Mouse (Mus musculus): Measurements from ENCODE around the gene Met.

DNA sequence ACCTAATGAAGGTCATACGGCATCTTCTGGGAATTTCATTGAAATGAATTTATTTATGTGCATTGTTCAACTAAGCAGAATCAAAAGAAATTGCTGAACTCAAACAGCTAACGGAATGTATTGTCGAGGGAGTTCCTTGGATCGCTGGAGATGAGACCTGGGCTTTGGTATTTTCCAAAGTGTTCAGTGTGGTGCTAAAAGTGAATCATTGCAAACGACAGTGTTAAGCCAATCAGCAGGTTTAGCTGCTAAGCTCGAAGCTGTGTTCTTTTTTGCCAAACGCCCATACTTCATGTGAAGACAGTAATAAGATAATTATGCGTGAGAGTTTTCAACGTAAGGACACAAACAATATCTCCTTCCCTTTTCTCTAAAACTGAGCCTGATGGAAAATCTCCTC, 82.7 kb downstream of the Met start:
- TF ChIP-seq POLR2A (IDR thresholded peaks at IDR 0.05; ENCODE audit: insufficient read depth, low read depth, low read length) (no peak), CTCF (IDR thresholded peaks at IDR 0.05; ENCODE audit: insufficient read depth, low read depth, low read length) (no peak)
